Mouse (Mus musculus) heart, embryonic 14.5 days (tissue): ENCODE measurements around the gene Parp4. TPM values are rescaled to one million over a fixed set of nuclear protein-coding genes. Genes with fewer than 3 reads are reported as not detected.

ENCODE experiments used
- ATAC-seq: fragments of 200-750 bp; cut with Nextera tagmentation; 2 replicates; pipeline ENCODE4 v1.8.0; 2017; ENCODE audit warnings: low read depth, moderate TSS enrichment; ENCODE audit not compliant: insufficient number of reproducible peaks, insufficient read depth, low FRiP score
- H3K27ac ChIP-seq, 2 experiments: fragments of 200-500 bp in 1 of 2; fragments of 300-500 bp in 1 of 2; sonication (generic) in 1 of 2; replicated peaks in 1 of 2; 2 replicates each; pipeline ENCODE4 v1.5.1; 2012 to 2014; ENCODE audit warnings: low read depth in 2 of 2, low read length in 2 of 2, control low read depth in 1 of 2, mild to moderate bottlenecking in 1 of 2, mixed read lengths in 1 of 2; ENCODE audit not compliant: control insufficient read depth in 1 of 2, insufficient read depth in 1 of 2
- H3K27me3 ChIP-seq: fragments of 300-500 bp; sonication (generic); 2 replicates; pipeline ENCODE4 v1.6.1; 2014; ENCODE audit warnings: mild to moderate bottlenecking, low read length, control low read depth; ENCODE audit not compliant: control insufficient read depth, insufficient read depth
- H3K36me3 ChIP-seq: fragments of 300-500 bp; sonication (generic); 2 replicates; pipeline ENCODE4 v1.6.1; 2014; ENCODE audit warnings: mild to moderate bottlenecking, control low read depth, low read length, mixed read lengths; ENCODE audit not compliant: control insufficient read depth, insufficient read depth
- H3K4me1 ChIP-seq, 2 experiments: fragments of 200-500 bp in 1 of 2; fragments of 300-500 bp in 1 of 2; sonication (generic) in 1 of 2; 2 replicates each; pipeline ENCODE4 v1.6.1; 2012 to 2014; ENCODE audit warnings: low read length in 2 of 2, control low read depth in 1 of 2, mixed read lengths in 1 of 2; ENCODE audit not compliant: control insufficient read depth in 2 of 2, insufficient read depth in 2 of 2
- H3K4me2 ChIP-seq: fragments of 300-500 bp; sonication (generic); 2 replicates; pipeline ENCODE4 v1.6.1; 2014; ENCODE audit warnings: mild to moderate bottlenecking, low read length
- H3K4me3 ChIP-seq, 2 experiments: fragments of 200-500 bp in 1 of 2; fragments of 300-500 bp in 1 of 2; sonication (generic) in 1 of 2; 2 replicates each; pipeline ENCODE4 v1.5.1; 2012 to 2014; ENCODE audit warnings: low read length in 2 of 2, mild to moderate bottlenecking in 2 of 2, control low read depth in 1 of 2, low read depth in 1 of 2, moderate library complexity in 1 of 2; ENCODE audit not compliant: control insufficient read depth in 1 of 2, insufficient read depth in 1 of 2
- H3K9ac ChIP-seq: fragments of 300-500 bp; sonication (generic); 2 replicates; pipeline ENCODE4 v1.6.1; 2014; ENCODE audit warnings: mild to moderate bottlenecking, low read length
- H3K9me3 ChIP-seq: fragments of 300-500 bp; sonication (generic); 2 replicates; pipeline ENCODE4 v1.6.1; 2016; ENCODE audit warnings: low read length, control low read depth; ENCODE audit not compliant: control insufficient read depth
- WGBS: fragments of 180-500 bp; shearing (Covaris S2); extraction: QIAGEN DNeasy Blood & Tissue Kit; methylation state at CpG from one replicate; pipeline ENCODE4 v1.1.7; 2014; 5-methylcytosine and 5-hydroxymethylcytosine counted together
- polyA plus RNA-seq: library from polyadenylated mRNA; unstranded; fragments of >200 nt; fragmentation: Nextera tagmentation; extraction: Ambion mirVana; gene quantifications from 2 replicates; pipeline ENCODE4 v1.2.1, GENCODE M21; 2014

Gene Parp4
- polyA plus RNA-seq, 1 experiment from 2014 or later = 12.5 TPM

DNA sequence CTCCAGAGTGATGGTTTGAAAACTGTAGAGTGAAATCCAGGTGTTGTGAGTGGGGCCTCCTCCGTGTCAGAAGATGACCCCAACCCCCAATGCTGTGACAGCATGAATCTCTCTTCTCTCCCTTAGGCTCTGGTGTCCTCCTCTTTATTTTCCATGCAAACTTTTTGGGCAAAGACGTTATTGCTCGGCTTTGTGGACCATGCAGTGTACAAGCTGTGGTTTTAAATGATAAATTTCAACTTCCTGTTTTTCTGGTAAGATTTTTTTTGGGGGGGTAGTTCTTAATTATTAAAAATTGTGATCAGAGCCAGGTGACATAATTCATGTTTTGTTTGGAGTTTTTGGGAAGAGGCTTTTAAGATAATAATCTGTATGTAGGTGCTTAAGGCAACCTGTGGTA, 120.1 kb downstream of the Parp4 start:
- no peak overlapping the region for H3K4me2 ChIP-seq
- no peak overlapping the region for H3K27ac ChIP-seq
- H3K4me3 ChIP-seq = no peak overlapping the region
- H3K9me3 ChIP-seq = no peaks in the 10 kb centered on the region
- H3K4me1 ChIP-seq = peaks cover 0 to 6% of the 10 kb centered on the region in 2 experiments; a peak in 1 of 4 replicates
- H3K27me3 ChIP-seq = no peaks in the 10 kb centered on the region
- no peak for ATAC-seq
- H3K9ac ChIP-seq = no peak overlapping the region
- WGBS = 86% methylated on average over 3 of the region's 3 CpGs
- peaks cover 100% of the 10 kb centered on the region for H3K36me3 ChIP-seq

GRCm38 (mm10) chr14:56697836-56698235, 122.4 kb downstream of the Parp4 start:
- H3K27ac ChIP-seq = no peak overlapping the region
- H3K9me3 ChIP-seq = no peaks in the 10 kb centered on the region
- no peak overlapping the region for H3K9ac ChIP-seq
- 89% methylated on average over 5 of the region's 5 CpGs for WGBS
- no peak overlapping the region for H3K4me2 ChIP-seq
- H3K4me3 ChIP-seq = no peak overlapping the region
- H3K4me1 ChIP-seq = peaks cover 0 to 6% of the 10 kb centered on the region in 2 experiments; a peak in 1 of 4 replicates
- no peaks in the 10 kb centered on the region for H3K27me3 ChIP-seq
- no peak for ATAC-seq
- H3K36me3 ChIP-seq = peaks cover 81% of the 10 kb centered on the region

GRCm38 (mm10) chr14:56702644-56703043, 127.2 kb downstream of the Parp4 start:
- whole genome bisulfite sequencing = 89% methylated on average over 4 of the region's 4 CpGs
- no peak overlapping the region for H3K27ac ChIP-seq
- no peak for ATAC-seq

DNA sequence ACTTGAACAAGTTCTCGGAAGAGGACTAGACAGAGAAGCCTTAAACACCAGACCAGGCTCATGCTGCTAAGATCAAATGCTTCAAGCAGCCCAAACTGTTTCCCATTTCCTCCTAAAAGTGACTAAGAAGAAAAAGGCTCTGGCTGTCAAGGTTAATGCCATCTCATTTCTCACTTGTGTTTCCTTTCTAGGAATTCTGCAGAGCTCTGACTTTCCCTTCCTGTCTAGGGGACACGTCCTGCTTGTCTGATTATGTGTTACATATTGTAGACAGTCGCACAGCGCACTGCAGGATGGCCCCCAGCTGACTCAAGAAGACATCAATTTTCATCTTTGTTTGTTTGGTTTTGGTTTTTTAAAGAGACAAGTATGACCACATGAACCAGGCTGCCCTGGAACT, 130.3 kb downstream of the Parp4 start:
- Histone ChIP-seq H3K27me3 (no peaks in the 10 kb centered on the region), H3K4me3 (no peak overlapping the region), H3K4me2 (no peak overlapping the region), H3K9ac (no peak overlapping the region), H3K27ac (no peak overlapping the region), H3K9me3 (no peaks in the 10 kb centered on the region), H3K4me1 (peaks cover 3 to 10% of the 10 kb centered on the region in 2 experiments; a peak in 1 of 4 replicates), H3K36me3 (peaks cover 11% of the 10 kb centered on the region)
- no peak for ATAC-seq
- 67% methylated on average over 4 of the region's 4 CpGs for WGBS

More at GRCm38 (mm10) chr14:56702644-56703043, 127.2 kb downstream of the Parp4 start:
- Histone ChIP-seq H3K4me3 (no peak overlapping the region), H3K4me2 (no peak overlapping the region), H3K9me3 (no peaks in the 10 kb centered on the region), H3K36me3 (peaks cover 33% of the 10 kb centered on the region), H3K27me3 (no peaks in the 10 kb centered on the region), H3K9ac (no peak overlapping the region), H3K4me1 (peaks cover 3 to 10% of the 10 kb centered on the region in 2 experiments; a peak in 1 of 4 replicates)

Other genes starting within 250 kb of the Parp4 start
- not detected in 2 replicates for gene Atp12a, start 210.6 kb upstream of the Parp4 start, polyA plus RNA-seq
- 3.6 and 3.7 TPM in 2 replicates for gene Rnf17, start 173.0 kb upstream of the Parp4 start, polyA plus RNA-seq
- 8.2 and 8.6 TPM in 2 replicates for gene Cenpj, start 194 bp upstream of the Parp4 start, polyA plus RNA-seq
- 25.5 and 31.5 TPM in 2 replicates for gene Mphosph8, start 92.6 kb downstream of the Parp4 start, polyA plus RNA-seq
- 27.7 and 30.0 TPM in 2 replicates for gene Pspc1, start 202.7 kb downstream of the Parp4 start, polyA plus RNA-seq
- gene Zmym5, start 236.1 kb downstream of the Parp4 start, polyA plus RNA-seq = 14.3 and 16.4 TPM in 2 replicates